In genomic region chr11:120715131-120715530, GRCm38 (mm10) we compare ENCODE assay signal across 10 mouse cellular contexts. TPM values are rescaled to one million over a fixed set of nuclear protein-coding genes. Genes with fewer than 3 reads are reported as not detected.
DNase-seq lines count a peak whose midpoint lies in the region; ATAC-seq and TF ChIP-seq lines count a peak whose summit lies in the region.
"Had no signal": no experiment of that assay in that cellular context is flagged by ENCODE, and none has a peak within 500 bp of the region (broad histone marks: within the 10 kb centered on the region; RNA-seq: fewer than 3 reads in every experiment).

No protein-coding gene starts in this region.

- 91% methylated on average over 9 of the region's 9 CpGs for WGBS in hindbrain, embryonic 10.5 days
- WGBS in hindbrain, embryonic 11.5 days, result 90% methylated on average over 9 of the region's 9 CpGs
- 85% methylated on average over 9 of the region's 9 CpGs for WGBS in embryonic facial prominence, embryonic 12.5 days
- 85% methylated on average over 9 of the region's 9 CpGs for WGBS in liver, embryonic 13.5 days (ENCODE audit: insufficient replicate concordance)

- no peaks in the 10 kb centered on the region for H3K27me3 ChIP-seq in hindbrain, embryonic 10.5 days (ENCODE audit: insufficient read depth, poor library complexity, severe bottlenecking)
- H3K27me3 ChIP-seq in hindbrain, embryonic 11.5 days (ENCODE audit: control insufficient read depth, insufficient read depth, low read length), result no peaks in the 10 kb centered on the region
- H3K27me3 ChIP-seq in E14TG2a.4 (ENCODE audit: insufficient read depth, low read length), result peaks cover 16% of the 10 kb centered on the region
- H3K27me3 ChIP-seq in embryonic facial prominence, embryonic 12.5 days, result no peaks in the 10 kb centered on the region
- peaks cover 6% of the 10 kb centered on the region for H3K27me3 ChIP-seq in liver, embryonic 13.5 days

- H3K36me3 ChIP-seq in hindbrain, embryonic 10.5 days, result peaks cover 66% of the 10 kb centered on the region
- H3K36me3 ChIP-seq in hindbrain, embryonic 11.5 days (ENCODE audit: control insufficient read depth, insufficient read depth, low read length), result peaks cover 5% of the 10 kb centered on the region; the same call in 1 of the 2 replicates
- H3K36me3 ChIP-seq in E14TG2a.4 (ENCODE audit: insufficient read depth, low read length), result peaks cover 82% of the 10 kb centered on the region
- H3K36me3 ChIP-seq in embryonic facial prominence, embryonic 12.5 days, result peaks cover 52% of the 10 kb centered on the region
- H3K36me3 ChIP-seq in liver, embryonic 13.5 days, result peaks cover 49% of the 10 kb centered on the region

- no peak for TF ChIP-seq CTCF in E14TG2a.4 (conservative IDR thresholded peaks at IDR 0.05; ENCODE audit: low read length)

- H3K4me1 ChIP-seq in hindbrain, embryonic 10.5 days (replicated peaks), result peaks cover 45% of the 10 kb centered on the region
- peaks cover 11% of the 10 kb centered on the region for H3K4me1 ChIP-seq in hindbrain, embryonic 11.5 days (replicated peaks; ENCODE audit: control insufficient read depth, insufficient read depth, low read length)
- H3K4me1 ChIP-seq in E14TG2a.4 (replicated peaks; ENCODE audit: low read depth, low read length), result peaks cover 47% of the 10 kb centered on the region
- H3K4me1 ChIP-seq in embryonic facial prominence, embryonic 12.5 days, result peaks cover 21% of the 10 kb centered on the region
- peaks cover 34% of the 10 kb centered on the region for H3K4me1 ChIP-seq in liver, embryonic 13.5 days (replicated peaks)

- no peak overlapping the region for H3K27ac ChIP-seq in hindbrain, embryonic 10.5 days
- no peak overlapping the region for H3K27ac ChIP-seq in hindbrain, embryonic 11.5 days (ENCODE audit: low read depth, low read length)
- no peak overlapping the region for H3K27ac ChIP-seq in embryonic facial prominence, embryonic 12.5 days
- H3K27ac ChIP-seq in liver, embryonic 13.5 days, result no peak overlapping the region; the same call in 1 of the 2 replicates

- peak overlapping the region; percentile 63; the same call in 1 of the 2 replicates for H3K4me3 ChIP-seq in hindbrain, embryonic 10.5 days
- H3K4me3 ChIP-seq in hindbrain, embryonic 11.5 days (ENCODE audit: low read depth, low read length), result no peak overlapping the region
- H3K4me3 ChIP-seq in E14TG2a.4 (replicated peaks; ENCODE audit: low read length), result 0 out of 2 replicates have a peak overlapping the region, but pooled peaks have one; percentile 92
- no peak overlapping the region for H3K4me3 ChIP-seq in embryonic facial prominence, embryonic 12.5 days
- H3K4me3 ChIP-seq in liver, embryonic 13.5 days (replicated peaks), result peak overlapping the region; percentile 76; the same call in 1 of the 2 replicates

- no peak for DNase-seq in hindbrain, embryonic 10.5 days (ENCODE audit: low spot score)
- no peak for DNase-seq in hindbrain, embryonic 11.5 days (ENCODE audit: low spot score)
- no peak for DNase-seq in liver, embryonic 13.5 days
- no peak for DNase-seq in testis, postnatal 14 days (ENCODE audit: low spot score)
- DNase-seq in adrenal gland, postnatal 4 days (ENCODE audit: low spot score in 2 of 2), result no peak
- DNase-seq: lung, postnatal 4 days; thymus, postnatal 14 days had no signal

- H3K4me2 ChIP-seq in hindbrain, embryonic 11.5 days (replicated peaks; ENCODE audit: low read depth, low read length), result no peak overlapping the region
- peak overlapping the region; percentile 99; the same call in 1 of the 2 replicates for H3K4me2 ChIP-seq in embryonic facial prominence, embryonic 12.5 days (replicated peaks)
- peak overlapping the region; percentile 99 for H3K4me2 ChIP-seq in liver, embryonic 13.5 days

- H3K9me3 ChIP-seq in hindbrain, embryonic 10.5 days, result no peaks in the 10 kb centered on the region
- H3K9me3 ChIP-seq in hindbrain, embryonic 11.5 days (ENCODE audit: control insufficient read depth, low read length), result no peaks in the 10 kb centered on the region
- no peaks in the 10 kb centered on the region for H3K9me3 ChIP-seq in E14TG2a.4 (ENCODE audit: low read length)
- H3K9me3 ChIP-seq in embryonic facial prominence, embryonic 12.5 days, result no peaks in the 10 kb centered on the region
- H3K9me3 ChIP-seq in liver, embryonic 13.5 days (replicated peaks), result no peaks in the 10 kb centered on the region

- no peak for ATAC-seq in hindbrain, embryonic 11.5 days (ENCODE audit: low FRiP score)
- no peak for ATAC-seq in embryonic facial prominence, embryonic 12.5 days (ENCODE audit: insufficient number of reproducible peaks, insufficient read depth, low FRiP score, low TSS enrichment)
- no peak for ATAC-seq in liver, embryonic 13.5 days (ENCODE audit: low read depth)
- ATAC-seq: inflammation-experienced regulatory T-cells, adult 6 months had no signal

- no peak overlapping the region for H3K9ac ChIP-seq in hindbrain, embryonic 11.5 days (ENCODE audit: low read depth, low read length)
- no peak overlapping the region for H3K9ac ChIP-seq in embryonic facial prominence, embryonic 12.5 days
- H3K9ac ChIP-seq in liver, embryonic 13.5 days, result 0 out of 2 replicates have a peak overlapping the region, but pooled peaks have one; percentile 79

RNA-seq across cellular contexts. Expression of gene Lrrc45, which starts 1.4 kb away (rescaled TPM):
- 55.8 and 57.7 TPM in 2 replicates for polyA plus RNA-seq in hindbrain, embryonic 10.5 days (2016; fragmentation: Nextera tagmentation; extraction: Ambion mirVana)
- 30.7 and 34.4 TPM in 2 replicates for polyA plus RNA-seq in hindbrain, embryonic 11.5 days (2014; fragmentation: Nextera tagmentation; extraction: Ambion mirVana)
- polyA plus RNA-seq in embryonic facial prominence, embryonic 12.5 days (2016; fragmentation: Nextera tagmentation; extraction: Ambion mirVana), result 77.5 and 83.7 TPM in 2 replicates
- polyA plus RNA-seq in liver, embryonic 13.5 days (2015; fragmentation: Nextera tagmentation; extraction: Ambion mirVana), result 13.0 and 14.3 TPM in 2 replicates
- 10 to 100 TPM; 44.2 to 44.8 TPM for total RNA-seq in adrenal gland, postnatal 4 days (2021)

RNA-seq across cellular contexts. Expression of gene Cenpx, which starts 1.6 kb away (rescaled TPM):
- polyA plus RNA-seq in hindbrain, embryonic 10.5 days (2016; fragmentation: Nextera tagmentation; extraction: Ambion mirVana), result 129 and 137 TPM in 2 replicates
- 115 and 121 TPM in 2 replicates for polyA plus RNA-seq in hindbrain, embryonic 11.5 days (2014; fragmentation: Nextera tagmentation; extraction: Ambion mirVana)
- polyA plus RNA-seq in embryonic facial prominence, embryonic 12.5 days (2016; fragmentation: Nextera tagmentation; extraction: Ambion mirVana), result 131 TPM in 2 replicates
- 123 and 126 TPM in 2 replicates for polyA plus RNA-seq in liver, embryonic 13.5 days (2015; fragmentation: Nextera tagmentation; extraction: Ambion mirVana)
- 10 to 100 TPM; 49.5 to 52.5 TPM for total RNA-seq in adrenal gland, postnatal 4 days (2021)

RNA-seq across cellular contexts. Expression of gene Rac3, which starts 6.1 kb away (rescaled TPM):
- 31.0 and 58.2 TPM in 2 replicates for polyA plus RNA-seq in hindbrain, embryonic 10.5 days (2016; fragmentation: Nextera tagmentation; extraction: Ambion mirVana)
- 17.6 and 18.2 TPM in 2 replicates for polyA plus RNA-seq in hindbrain, embryonic 11.5 days (2014; fragmentation: Nextera tagmentation; extraction: Ambion mirVana)
- polyA plus RNA-seq in embryonic facial prominence, embryonic 12.5 days (2016; fragmentation: Nextera tagmentation; extraction: Ambion mirVana), result 59.7 and 62.8 TPM in 2 replicates
- polyA plus RNA-seq in liver, embryonic 13.5 days (2015; fragmentation: Nextera tagmentation; extraction: Ambion mirVana), result 1.7 and 2.3 TPM in 2 replicates
- total RNA-seq in adrenal gland, postnatal 4 days (2021), result 10 to 100 TPM; 12.7 to 17.4 TPM
- polyA plus RNA-seq: inflammation-experienced regulatory T-cells, adult 6 months had no signal

RNA-seq across cellular contexts. Expression of gene Dcxr, which starts 11.9 kb away (rescaled TPM):
- 17.9 and 19.8 TPM in 2 replicates for polyA plus RNA-seq in hindbrain, embryonic 10.5 days (2016; fragmentation: Nextera tagmentation; extraction: Ambion mirVana)
- 14.3 and 15.2 TPM in 2 replicates for polyA plus RNA-seq in hindbrain, embryonic 11.5 days (2014; fragmentation: Nextera tagmentation; extraction: Ambion mirVana)
- 11.5 and 12.3 TPM in 2 replicates for polyA plus RNA-seq in embryonic facial prominence, embryonic 12.5 days (2016; fragmentation: Nextera tagmentation; extraction: Ambion mirVana)
- polyA plus RNA-seq in liver, embryonic 13.5 days (2015; fragmentation: Nextera tagmentation; extraction: Ambion mirVana), result 8.8 and 9.6 TPM in 2 replicates
- 10 to 100 TPM; 40.9 to 43.3 TPM for total RNA-seq in adrenal gland, postnatal 4 days (2021)

RNA-seq across cellular contexts. Expression of gene Cbr2, which starts 16.8 kb away (rescaled TPM):
- polyA plus RNA-seq in hindbrain, embryonic 10.5 days (2016; fragmentation: Nextera tagmentation; extraction: Ambion mirVana), result 1.6 and 2.1 TPM in 2 replicates
- 0.82 and 1.6 TPM in 2 replicates for polyA plus RNA-seq in hindbrain, embryonic 11.5 days (2014; fragmentation: Nextera tagmentation; extraction: Ambion mirVana)
- 5.9 and 6.1 TPM in 2 replicates for polyA plus RNA-seq in embryonic facial prominence, embryonic 12.5 days (2016; fragmentation: Nextera tagmentation; extraction: Ambion mirVana)
- 0.22 TPM in 1 of 2 replicates, not detected in the other for polyA plus RNA-seq in liver, embryonic 13.5 days (2015; fragmentation: Nextera tagmentation; extraction: Ambion mirVana)
- total RNA-seq in adrenal gland, postnatal 4 days (2021), result 1 to 10 TPM; 7.4 to 7.8 TPM
- polyA plus RNA-seq: inflammation-experienced regulatory T-cells, adult 6 months had no signal

Comparison
In these comparisons a context has a peak if more than half of its experiments do, and no peak if none do; other contexts are left out.
1. H3K4me3 ChIP-seq: peak in hindbrain, embryonic 10.5 days (single experiment), E14TG2a.4 (single experiment) and liver, embryonic 13.5 days (single experiment); none in hindbrain, embryonic 11.5 days (single experiment) and embryonic facial prominence, embryonic 12.5 days (single experiment).